Comparison of ENCODE assay signal across 8 mouse cellular contexts in the genomic region with DNA sequence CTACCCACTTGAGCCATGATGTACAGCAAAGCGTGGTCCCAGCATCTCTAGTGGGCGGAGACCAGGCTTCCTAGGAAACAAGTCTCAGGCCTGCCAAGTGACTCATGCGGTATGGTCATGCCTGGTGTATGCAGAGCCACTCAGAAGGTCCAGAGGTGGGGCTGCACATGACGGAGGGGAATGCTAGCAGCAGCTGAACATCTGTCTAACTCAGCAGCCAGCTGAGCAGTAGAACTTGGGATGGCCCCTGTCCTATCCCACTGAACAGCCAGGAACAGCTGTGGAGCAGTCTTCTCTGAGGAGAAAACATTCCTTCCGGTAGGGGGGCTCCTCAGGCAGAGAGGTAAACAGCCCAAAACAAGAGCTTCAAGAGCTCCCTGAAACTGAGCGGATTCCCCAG. TPM values are rescaled to one million over a fixed set of nuclear protein-coding genes. Genes with fewer than 3 reads are reported as not detected.
DNase-seq lines count a peak whose midpoint lies in the region.
"Had no signal": no experiment of that assay in that cellular context is flagged by ENCODE, and none has a peak within 500 bp of the region (broad histone marks: within the 10 kb centered on the region; RNA-seq: fewer than 3 reads in every experiment).

No protein-coding gene starts in this region.

- DNase-seq in 3134 (ENCODE audit: extremely low read depth, insufficient read length, low spot score) (peak; percentile 74), 3T3-L1 (ENCODE audit: low read depth, low spot score) (peak; percentile 99)
- peak; percentile 70 for DNase-seq in gastrocnemius, adult 18-20 months (ENCODE audit: low spot score)
- DNase-seq in heart, postnatal 36 days, result peak; percentile 34
- DNase-seq in left cerebral cortex, postnatal 25 days (ENCODE audit: low spot score in 2 of 2), result no peak
- no peak for DNase-seq in neural tube, embryonic 10.5 days (ENCODE audit: extremely low spot score, low spot score)
- DNase-seq in left cerebral cortex, adult 8-10 months (ENCODE audit: low spot score in 2 of 2), result no peak
- DNase-seq: cerebellum, postnatal 36 days had no signal

- intact Hi-C loops in heart, postnatal 36 days (cut with DNase I), result no loop called here
- intact Hi-C loops in left cerebral cortex, postnatal 25 days (cut with DNase I), result loop anchor here (10.0 kb wide), 1 partner anchor 614 kb away; no protein-coding TSS in a partner anchor

RNA-seq across cellular contexts. Expression of a gene that starts 1.5 kb away (rescaled TPM):
- total RNA-seq in gastrocnemius, adult 18-20 months (2021), result 1 to 10 TPM; 2.9 to 3.3 TPM
- 1 to 10 TPM; 1.6 to 3.2 TPM for total RNA-seq in heart, postnatal 36 days (2021)
- 1 to 10 TPM; 2.6 to 2.9 TPM for total RNA-seq in left cerebral cortex, postnatal 25 days (2021)
- 1 to 10 TPM; 8.2 to 9.7 (median 9.2) TPM for total RNA-seq in left cerebral cortex, adult 8-10 months (2022)

RNA-seq across cellular contexts. Expression of a gene that starts 25.8 kb away (rescaled TPM):
- 10 to 100 TPM; 18.0 to 23.5 TPM for total RNA-seq in gastrocnemius, adult 18-20 months (2021)
- total RNA-seq in heart, postnatal 36 days (2021), result 10 to 100 TPM; 33.4 to 34.5 TPM
- total RNA-seq in left cerebral cortex, postnatal 25 days (2021), result 10 to 100 TPM; 47.7 to 61.0 TPM
- total RNA-seq in left cerebral cortex, adult 8-10 months (2022), result 10 to 100 TPM; 50.5 to 74.7 (median 65.5) TPM

Comparison
In these comparisons a context has a peak if more than half of its experiments do, and no peak if none do; other contexts are left out.
1. DNase-seq: peak in 3134 (single experiment), 3T3-L1 (single experiment), gastrocnemius, adult 18-20 months (single experiment) and heart, postnatal 36 days (2 of 2); none in left cerebral cortex, postnatal 25 days (0 of 2), neural tube, embryonic 10.5 days (single experiment) and left cerebral cortex, adult 8-10 months (0 of 2).